Mouse (Mus musculus) myocyte (in vitro differentiated cells): Measurements from ENCODE around the gene Pgbd1.

Experiments
- CEBPB ChIP-seq: IDR thresholded peaks from 2 replicates; pipeline ENCODE4 v1.6.1; 2011; ENCODE audit warnings: mild to moderate bottlenecking, moderate library complexity; ENCODE audit not compliant: poor library complexity, insufficient read depth, severe bottlenecking
- E2F4 ChIP-seq: IDR thresholded peaks from one replicate; pipeline ENCODE4 v1.6.1; 2011; ENCODE audit warnings: mild to moderate bottlenecking, control low read depth, moderate library complexity; ENCODE audit not compliant: insufficient read depth
- MAX ChIP-seq: IDR thresholded peaks from one replicate; pipeline ENCODE4 v1.6.1; 2011; ENCODE audit warnings: low read depth, mild to moderate bottlenecking, control low read depth
- MYOG ChIP-seq, 3 experiments: IDR thresholded peaks; one replicate each; pipeline ENCODE4 v1.6.1; 2011; ENCODE audit warnings: control low read depth in 2 of 3, low read depth in 2 of 3, mild to moderate bottlenecking in 2 of 3; ENCODE audit not compliant: insufficient read length in 2 of 3, control insufficient read depth in 1 of 3, insufficient read depth in 1 of 3
- POLR2A ChIP-seq: IDR thresholded peaks from one replicate; pipeline ENCODE4 v1.6.1; 2011; ENCODE audit warnings: low read depth, mild to moderate bottlenecking, control low read depth, moderate library complexity; ENCODE audit not compliant: insufficient read length
- REST ChIP-seq: IDR thresholded peaks from one replicate; pipeline ENCODE4 v1.6.1; 2011; ENCODE audit warnings: mild to moderate bottlenecking, control low read depth, moderate library complexity; ENCODE audit not compliant: insufficient read depth, insufficient read length
- SRF ChIP-seq: IDR thresholded peaks from one replicate; pipeline ENCODE4 v1.6.1; 2011; ENCODE audit warnings: low read depth; ENCODE audit not compliant: control insufficient read depth, insufficient read length
- USF1 ChIP-seq: IDR thresholded peaks from one replicate; pipeline ENCODE4 v1.6.1; 2011; ENCODE audit warnings: low read depth, mild to moderate bottlenecking, control low read depth, moderate library complexity

- no peak for TF ChIP-seq CEBPB
- no peak for TF ChIP-seq REST
- TF ChIP-seq SRF = no peak
- no peak for TF ChIP-seq MYOG (IDR thresholded peaks at IDR 0.05; ENCODE audit: control insufficient read depth in 1 of 3, insufficient read depth in 1 of 3, insufficient read length in 2 of 3, low read depth in 2 of 3)
- no peak for TF ChIP-seq POLR2A
- no peak for TF ChIP-seq E2F4
- TF ChIP-seq MAX = no peak
- no peak for TF ChIP-seq USF1
Observed at GRCm38 (mm10) chr13:21467336-21467735, 26.5 kb upstream of the Pgbd1 start.
